Mouse (Mus musculus): ENCODE data around the gene H2-Aa. TPM values are rescaled to one million over a fixed set of nuclear protein-coding genes. Genes with fewer than 3 reads are reported as not detected.

The H2-Aa gene
- polyA plus RNA-seq, 1 experiment from 2014 or later: 0.83 TPM

GRCm38 (mm10) chr17:34309683-34310385 is 22.2 kb upstream of the H2-Aa start:
- H3K4me1 ChIP-seq (replicated peaks): peaks cover 7% of the 10 kb centered on the region; the same call in 1 of the 2 replicates
- 21% methylated on average over 38 of the region's 38 CpGs for WGBS
- H3K27me3 ChIP-seq: 0 out of 2 replicates have a peak, but pooled peaks cover 3% of the 10 kb centered on the region
- H3K9ac ChIP-seq: peak overlapping the region; percentile 58
- H3K36me3 ChIP-seq: no peaks in the 10 kb centered on the region
- H3K27ac ChIP-seq (replicated peaks): peak overlapping the region; percentile 78
- peak overlapping the region; percentile 73 for H3K4me2 ChIP-seq
- no peaks in the 10 kb centered on the region for H3K9me3 ChIP-seq
- ATAC-seq (ENCODE audit: low FRiP score, low read depth): peak; percentile 86
- peak overlapping the region; percentile 59 for H3K4me3 ChIP-seq

GRCm38 (mm10) chr17:34309225-34309624 is 21.6 kb upstream of the H2-Aa start:
- H3K4me3 ChIP-seq: peak overlapping the region; percentile 59
- peak overlapping the region; percentile 58 for H3K9ac ChIP-seq
- peak overlapping the region; percentile 78 for H3K27ac ChIP-seq (replicated peaks)
- ATAC-seq (ENCODE audit: low FRiP score, low read depth): no peak
- 0 out of 2 replicates have a peak, but pooled peaks cover 3% of the 10 kb centered on the region for H3K27me3 ChIP-seq
- WGBS: 20% methylated on average over 10 of the region's 10 CpGs
- H3K9me3 ChIP-seq: no peaks in the 10 kb centered on the region
- peak overlapping the region; percentile 73 for H3K4me2 ChIP-seq
- peaks cover 7% of the 10 kb centered on the region; the same call in 1 of the 2 replicates for H3K4me1 ChIP-seq (replicated peaks)
- H3K36me3 ChIP-seq: no peaks in the 10 kb centered on the region

GRCm38 (mm10) chr17:34308161-34308560 is 20.5 kb upstream of the H2-Aa start:
- Histone ChIP-seq H3K4me1 (replicated peaks) (peaks cover 7% of the 10 kb centered on the region; the same call in 1 of the 2 replicates), H3K9ac (no peak overlapping the region), H3K27ac (replicated peaks) (no peak overlapping the region), H3K27me3 (0 out of 2 replicates have a peak, but pooled peaks cover 3% of the 10 kb centered on the region), H3K4me3 (no peak overlapping the region), H3K36me3 (no peaks in the 10 kb centered on the region), H3K4me2 (no peak overlapping the region), H3K9me3 (no peaks in the 10 kb centered on the region)
- ATAC-seq (ENCODE audit: low FRiP score, low read depth): no peak
- WGBS: 88% methylated on average over 4 of the region's 4 CpGs

- no peak overlapping the region for H3K27ac ChIP-seq (replicated peaks)
- 0 out of 2 replicates have a peak, but pooled peaks cover 3% of the 10 kb centered on the region for H3K27me3 ChIP-seq
- H3K9me3 ChIP-seq: no peaks in the 10 kb centered on the region
- no peaks in the 10 kb centered on the region for H3K36me3 ChIP-seq
- H3K4me2 ChIP-seq: no peak overlapping the region
- no peak overlapping the region for H3K4me3 ChIP-seq
- no peak for ATAC-seq (ENCODE audit: low FRiP score, low read depth)
- H3K4me1 ChIP-seq (replicated peaks): peaks cover 7% of the 10 kb centered on the region; the same call in 1 of the 2 replicates
- no peak overlapping the region for H3K9ac ChIP-seq
These were observed 19.6 kb upstream of the H2-Aa start for GRCm38 (mm10) chr17:34307216-34307615.

GRCm38 (mm10) chr17:34306407-34306806 is 18.8 kb upstream of the H2-Aa start:
- H3K4me3 ChIP-seq: no peak overlapping the region
- no peak overlapping the region for H3K27ac ChIP-seq (replicated peaks)
- no peak overlapping the region for H3K4me2 ChIP-seq
- H3K9me3 ChIP-seq: no peaks in the 10 kb centered on the region
- H3K27me3 ChIP-seq: 0 out of 2 replicates have a peak, but pooled peaks cover 3% of the 10 kb centered on the region
- ATAC-seq (ENCODE audit: low FRiP score, low read depth): no peak
- peaks cover 7% of the 10 kb centered on the region; the same call in 1 of the 2 replicates for H3K4me1 ChIP-seq (replicated peaks)
- WGBS: 97% methylated on average over 2 of the region's 2 CpGs
- no peaks in the 10 kb centered on the region for H3K36me3 ChIP-seq
- no peak overlapping the region for H3K9ac ChIP-seq

- Histone ChIP-seq H3K27ac (replicated peaks) (no peak within 1 kb of the TSS), H3K9me3 (no peaks in the 10 kb centered on the region), H3K9ac (no peak within 1 kb of the TSS), H3K4me1 (replicated peaks) (peaks cover 7% of the 10 kb centered on the region; the same call in 1 of the 2 replicates), H3K27me3 (0 out of 2 replicates have a peak, but pooled peaks cover 3% of the 10 kb centered on the region), H3K4me3 (no peak within 1 kb of the TSS), H3K36me3 (no peaks in the 10 kb centered on the region), H3K4me2 (no peak within 1 kb of the TSS)
- ATAC-seq (ENCODE audit: low FRiP score, low read depth): peak; percentile 86
These were observed 17.9 kb upstream of the H2-Aa start, which contains the start of gene H2-Eb1 for GRCm38 (mm10) chr17:34305380-34306030. TSS of gene H2-Eb1 (plus strand) at chr17:34305867.

- peak; percentile 49; the same call in 1 of the 2 replicates for ATAC-seq (ENCODE audit: low FRiP score, low read depth)
- Histone ChIP-seq H3K9ac (no peak overlapping the region), H3K4me3 (no peak overlapping the region), H3K9me3 (no peaks in the 10 kb centered on the region), H3K36me3 (no peaks in the 10 kb centered on the region), H3K27me3 (0 out of 2 replicates have a peak, but pooled peaks cover 3% of the 10 kb centered on the region), H3K27ac (replicated peaks) (no peak overlapping the region), H3K4me1 (replicated peaks) (0 out of 2 replicates have a peak, but pooled peaks cover 4% of the 10 kb centered on the region), H3K4me2 (no peak overlapping the region)
- 27% methylated on average over 4 of the region's 4 CpGs for WGBS
These were observed 17.1 kb upstream of the H2-Aa start for GRCm38 (mm10) chr17:34304751-34305150.

- H3K27me3 ChIP-seq: 0 out of 2 replicates have a peak, but pooled peaks cover 3% of the 10 kb centered on the region
- no peaks in the 10 kb centered on the region for H3K36me3 ChIP-seq
- ATAC-seq (ENCODE audit: low FRiP score, low read depth): no peak
- H3K9me3 ChIP-seq: no peaks in the 10 kb centered on the region
- H3K27ac ChIP-seq (replicated peaks): no peak overlapping the region
- no peaks in the 10 kb centered on the region for H3K4me1 ChIP-seq (replicated peaks)
- no peak overlapping the region for H3K4me2 ChIP-seq
- H3K9ac ChIP-seq: no peak overlapping the region
- H3K4me3 ChIP-seq: no peak overlapping the region
- WGBS: 83% methylated on average over 2 of the region's 2 CpGs
These were observed 16.2 kb upstream of the H2-Aa start for GRCm38 (mm10) chr17:34303789-34304188.

GRCm38 (mm10) chr17:34301670-34302190 is 14.1 kb upstream of the H2-Aa start:
- H3K36me3 ChIP-seq: no peaks in the 10 kb centered on the region
- no peak overlapping the region for H3K27ac ChIP-seq (replicated peaks)
- 93% methylated on average over 4 of the region's 4 CpGs for WGBS
- H3K4me2 ChIP-seq: no peak overlapping the region
- H3K4me3 ChIP-seq: no peak overlapping the region
- no peaks in the 10 kb centered on the region for H3K9me3 ChIP-seq
- H3K27me3 ChIP-seq: no peaks in the 10 kb centered on the region
- no peak overlapping the region for H3K9ac ChIP-seq
- H3K4me1 ChIP-seq (replicated peaks): no peaks in the 10 kb centered on the region
- ATAC-seq (ENCODE audit: low FRiP score, low read depth): no peak

GRCm38 (mm10) chr17:34300691-34301566 is 13.3 kb upstream of the H2-Aa start:
- WGBS: 80% methylated on average over 23 of the region's 23 CpGs
- H3K27me3 ChIP-seq: no peaks in the 10 kb centered on the region
- no peaks in the 10 kb centered on the region for H3K36me3 ChIP-seq
- no peak overlapping the region for H3K27ac ChIP-seq (replicated peaks)
- H3K4me1 ChIP-seq (replicated peaks): peaks cover 4% of the 10 kb centered on the region; the same call in 1 of the 2 replicates
- no peak overlapping the region for H3K4me2 ChIP-seq
- H3K4me3 ChIP-seq: no peak overlapping the region
- ATAC-seq (ENCODE audit: low FRiP score, low read depth): no peak
- H3K9me3 ChIP-seq: no peaks in the 10 kb centered on the region
- H3K9ac ChIP-seq: no peak overlapping the region

- Histone ChIP-seq H3K4me2 (no peak overlapping the region), H3K27ac (replicated peaks) (no peak overlapping the region), H3K4me1 (replicated peaks) (peaks cover 8% of the 10 kb centered on the region; the same call in 1 of the 2 replicates), H3K27me3 (no peaks in the 10 kb centered on the region), H3K36me3 (no peaks in the 10 kb centered on the region), H3K9me3 (no peaks in the 10 kb centered on the region), H3K4me3 (no peak overlapping the region), H3K9ac (no peak overlapping the region)
- WGBS: 94% methylated on average over 8 of the region's 8 CpGs
- no peak for ATAC-seq (ENCODE audit: low FRiP score, low read depth)
These were observed 12.4 kb upstream of the H2-Aa start for GRCm38 (mm10) chr17:34300071-34300470.

Measured in hindbrain, embryonic 15.5 days (tissue).